Mouse (Mus musculus) gonadal fat pad, adult 2 months (tissue): ENCODE measurements at regions not wholly inside any gene's neighbourhood (a gene's known extent, or its start where the extent isn't known, plus 50 kb on each side); places are given as distances from the start of the nearest gene placed in this dataset.
"Not testable (repeated sequence)": the region's sequence is repeated elsewhere in the genome, so short reads cannot be mapped to it uniquely, and the experiment has no call there.

Source experiments
- DNase-seq: peaks from one replicate; pipeline ENCODE4 v3.0.0-alpha.2; 2012; ENCODE audit warnings: low read depth

DNA sequence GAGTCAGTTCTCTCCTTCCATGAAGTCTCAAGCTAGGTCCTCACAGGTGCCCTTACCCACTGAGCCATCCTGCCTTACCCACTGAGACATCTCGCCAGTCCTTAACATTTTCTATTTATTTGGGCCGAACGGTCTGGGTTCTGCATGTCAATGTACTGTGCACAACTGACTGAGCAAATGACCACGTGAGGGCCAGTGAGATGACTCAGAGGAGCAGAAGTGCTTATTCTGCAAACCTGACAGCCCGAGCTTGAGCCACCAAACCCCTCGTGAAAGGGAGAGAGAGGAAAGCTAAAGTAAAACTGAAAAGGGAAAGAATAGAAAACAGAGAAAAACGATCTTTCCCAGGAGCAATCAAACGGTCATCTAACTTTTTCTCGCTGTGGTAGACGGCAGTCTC lies 52.2 kb upstream of the Nmd3 start:
- no peak for DNase-seq

DNA sequence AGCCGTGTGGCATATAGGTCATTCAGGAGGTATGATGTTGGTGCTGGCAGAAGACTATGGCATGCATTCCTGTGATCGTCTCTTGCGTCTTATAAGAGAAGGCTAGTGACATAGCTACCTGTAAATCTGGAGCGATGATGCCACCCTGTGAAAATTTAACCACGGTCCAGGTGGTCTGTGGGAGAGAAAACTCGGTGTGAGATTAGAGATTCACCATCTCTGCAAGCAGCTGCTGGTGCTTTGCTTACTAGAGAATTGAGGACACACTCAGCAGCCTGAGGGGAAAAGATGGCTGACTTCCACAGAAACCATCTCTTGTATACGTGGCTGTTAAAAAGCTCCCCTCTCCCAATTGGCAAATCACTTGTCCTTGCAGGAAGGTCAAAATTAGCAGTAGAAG lies 54.0 kb upstream of the Nmd3 start:
- DNase-seq, result no peak

DNA sequence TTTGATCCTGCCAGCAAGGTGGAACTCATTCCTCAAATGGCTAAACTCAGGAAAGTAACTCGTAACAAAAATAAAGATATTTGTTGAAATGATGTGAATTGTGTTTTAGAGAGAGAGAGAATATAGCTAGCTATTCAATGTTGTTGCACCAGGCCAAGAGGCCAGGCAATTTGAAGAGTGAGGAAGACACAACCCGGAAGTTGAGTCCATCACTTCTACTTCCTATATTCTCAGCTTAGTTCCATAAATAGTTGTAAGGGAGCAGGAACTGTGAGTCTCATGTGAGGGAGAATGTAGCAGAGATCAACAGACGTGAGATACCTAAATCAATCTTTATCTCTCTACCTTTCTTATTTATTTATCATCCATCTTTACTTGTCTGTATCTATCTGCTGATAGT lies 54.4 kb upstream of the Nmd3 start:
- DNase-seq, result no peak

DNA sequence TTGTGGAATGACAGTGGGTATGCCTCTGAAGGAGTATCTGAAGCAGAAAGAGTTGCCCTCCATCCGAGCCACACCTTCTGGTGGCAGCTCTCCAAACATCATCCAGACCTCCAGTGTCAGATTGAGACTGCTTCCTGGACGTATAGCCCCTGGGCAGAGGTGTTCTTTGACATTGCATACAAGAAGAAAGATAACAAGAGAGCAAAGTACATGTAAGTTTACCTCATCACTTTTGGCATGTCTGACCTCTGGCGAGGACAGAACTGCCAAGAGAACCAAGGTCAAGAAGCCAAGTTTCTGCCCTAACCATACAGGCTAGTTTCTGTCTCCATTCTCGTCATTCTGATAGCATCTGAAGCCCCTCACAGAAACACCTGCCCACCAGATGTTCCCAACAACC lies 57.5 kb upstream of the Nmd3 start:
- DNase-seq, result no peak

DNA sequence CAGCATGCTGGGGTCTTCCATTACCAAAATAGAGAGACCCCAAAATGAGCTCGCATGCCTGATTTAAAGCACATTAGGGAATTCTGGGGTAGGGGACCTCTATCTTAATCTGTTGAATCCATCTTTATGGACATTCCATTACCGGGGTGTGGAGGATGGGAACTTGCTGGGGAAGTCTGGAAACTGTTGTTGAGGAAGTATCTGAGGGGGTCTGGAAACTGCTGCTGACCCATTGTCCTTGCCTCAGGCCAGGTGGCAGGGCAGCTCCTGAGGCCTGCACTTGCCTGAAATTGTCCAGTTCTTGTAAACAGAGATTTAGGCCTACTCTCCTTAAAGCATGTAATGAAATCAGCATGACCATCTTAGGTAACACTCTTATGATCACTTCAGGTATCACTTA lies 59.4 kb upstream of the B3galnt1 start:
- no peak for DNase-seq

DNA sequence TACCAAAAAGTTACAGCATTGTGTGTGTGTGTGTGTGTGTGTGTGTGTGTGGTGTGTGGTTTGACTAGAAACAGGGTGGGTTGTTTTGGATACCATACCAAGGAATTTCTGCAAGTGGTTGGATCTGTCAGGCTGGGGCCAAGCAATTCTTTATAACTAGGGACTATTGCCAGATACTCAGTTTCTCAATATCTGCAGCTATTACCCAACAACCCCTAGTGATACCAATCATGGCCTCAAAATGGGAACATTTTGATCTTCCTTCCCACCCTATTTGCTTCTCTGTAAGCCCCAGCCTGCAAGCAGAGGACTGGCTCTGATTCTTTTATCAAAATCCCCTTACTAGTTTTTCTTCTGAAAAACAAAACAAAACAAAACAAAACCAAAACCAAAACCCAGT lies 58.8 kb upstream of the B3galnt1 start:
- peak; percentile 63 for DNase-seq

DNA sequence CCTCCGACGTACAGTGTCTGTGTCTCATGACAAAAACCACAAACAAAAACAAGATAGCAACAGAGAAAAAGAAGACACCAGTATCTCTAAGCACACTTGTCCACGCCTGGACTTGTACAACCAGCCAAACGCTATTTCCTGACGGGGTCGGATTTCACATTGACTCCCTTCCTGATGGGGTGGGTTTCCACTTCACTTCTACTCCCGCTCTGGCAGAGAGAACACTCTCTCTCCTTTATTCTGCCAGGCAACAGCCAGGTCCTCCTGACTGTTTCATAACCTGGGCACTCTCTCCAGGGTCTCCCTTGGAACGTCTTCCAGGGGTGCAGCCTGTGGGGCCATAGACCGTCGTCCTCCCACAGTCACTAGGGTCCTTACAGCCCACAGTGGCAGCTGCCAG lies 56.9 kb upstream of the B3galnt1 start:
- DNase-seq, result not testable (repeated sequence)

DNA sequence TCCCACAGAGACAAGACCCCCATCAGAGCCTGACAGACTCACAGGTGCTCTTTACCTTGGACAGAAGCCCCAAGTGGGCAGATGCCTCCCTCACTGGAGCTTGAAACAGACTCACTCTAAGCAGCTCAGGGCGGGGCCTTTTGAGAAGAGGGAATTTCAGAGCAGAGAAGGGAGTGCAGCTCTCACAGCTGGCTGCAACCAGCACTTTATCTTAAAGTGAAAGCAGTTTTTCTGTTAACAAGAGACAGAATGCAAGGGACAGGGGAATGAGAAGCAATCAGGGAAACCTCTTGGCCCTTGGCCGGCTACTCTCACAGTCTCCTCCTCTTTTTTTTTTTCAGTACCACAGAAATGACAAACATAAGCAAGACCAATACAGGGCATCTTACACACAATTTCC lies 56.2 kb upstream of the B3galnt1 start:
- no peak for DNase-seq

DNA sequence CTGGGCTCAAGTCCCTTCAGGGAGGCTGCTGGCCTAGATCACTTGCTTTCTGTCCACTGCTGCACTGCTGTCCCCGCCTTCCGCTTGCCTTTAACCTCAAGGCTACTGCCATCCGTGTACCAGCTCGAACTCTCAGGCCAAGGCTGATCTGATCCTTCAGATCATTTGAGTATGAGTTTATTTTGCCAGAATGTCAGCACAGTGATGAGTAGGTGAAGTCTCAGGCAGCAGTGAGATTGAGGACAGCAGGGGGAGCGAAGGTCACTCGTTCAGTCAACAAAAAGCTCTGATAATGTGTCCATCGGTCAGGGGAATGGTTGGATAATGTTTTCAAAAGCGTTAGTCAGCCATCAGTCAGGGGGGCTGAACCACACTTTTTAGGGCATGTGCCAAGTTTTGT lies 54.6 kb upstream of the B3galnt1 start:
- DNase-seq, result not testable (repeated sequence)

DNA sequence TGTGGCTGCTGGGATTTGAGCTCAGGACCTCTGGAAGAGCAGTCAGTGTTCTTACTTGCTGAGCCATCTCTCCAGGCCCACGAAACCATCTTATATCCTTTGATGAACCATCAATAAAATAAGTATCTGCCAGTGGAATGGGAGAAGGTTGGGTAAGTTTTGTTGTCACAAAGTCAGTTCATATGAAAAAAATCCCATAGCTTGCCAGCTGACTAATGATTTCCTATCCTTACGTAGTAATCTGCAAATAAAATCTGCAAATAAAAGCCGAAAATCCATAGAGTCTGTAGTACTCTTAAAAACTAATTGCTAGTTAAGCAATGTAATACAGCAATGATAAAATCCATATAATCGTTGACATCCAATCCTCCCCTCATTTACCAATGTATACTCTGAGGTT lies 50.8 kb upstream of the B3galnt1 start:
- DNase-seq, result no peak
